Mouse (Mus musculus) CH12.LX (cell line): ENCODE measurements at regions not wholly inside any gene's neighbourhood (a gene's known extent, or its start where the extent isn't known, plus 50 kb on each side); places are given as distances from the start of the nearest gene placed in this dataset.

Experiments
- DNase-seq: peaks from one replicate; pipeline ENCODE4 v3.0.0-alpha.2; 2013; ENCODE audit errors: extremely low read depth
- H3K27ac ChIP-seq: 2 replicates; pipeline ENCODE4 v1.5.1; 2012; ENCODE audit warnings: low read depth, mild to moderate bottlenecking, control low read depth, moderate library complexity; ENCODE audit not compliant: insufficient read depth
- H3K27me3 ChIP-seq: replicated peaks from 2 replicates; pipeline ENCODE3; 2012; ENCODE audit warnings: inconsistent platforms
- H3K36me3 ChIP-seq, 2 experiments: replicated peaks in 1 of 2; 2 replicates each; pipeline versions ENCODE3 to v1.6.1; 2012; ENCODE audit warnings: inconsistent platforms in 1 of 2, low read length in 1 of 2, mild to moderate bottlenecking in 1 of 2, mixed read lengths in 1 of 2, moderate library complexity in 1 of 2; ENCODE audit not compliant: control insufficient read depth in 1 of 2, insufficient read depth in 1 of 2
- H3K4me1 ChIP-seq, 2 experiments: 2 replicates each; pipeline ENCODE4 v1.6.1; 2012; ENCODE audit warnings: inconsistent platforms in 1 of 2, moderate library complexity in 1 of 2; ENCODE audit not compliant: insufficient read depth in 2 of 2, control insufficient read depth in 1 of 2
- H3K4me2 ChIP-seq: 2 replicates; pipeline ENCODE4 v1.6.1; 2012; ENCODE audit warnings: low read depth, mild to moderate bottlenecking, control low read depth; ENCODE audit not compliant: poor library complexity, insufficient read depth, severe bottlenecking
- H3K4me3 ChIP-seq, 3 experiments: fragments of 150-350 bp in 1 of 3; sonication (generic) in 1 of 3; replicated peaks in 1 of 3; 2 replicates each; pipeline versions ENCODE3 to v1.5.1; 2011 to 2012; ENCODE audit warnings: low read depth in 2 of 3, low read length in 2 of 3, mild to moderate bottlenecking in 2 of 3, moderate library complexity in 2 of 3, control low read depth in 1 of 3, improper control_type of control experiment in 1 of 3, inconsistent platforms in 1 of 3, mixed read lengths in 1 of 3; ENCODE audit not compliant: poor library complexity in 1 of 3
- H3K79me2 ChIP-seq: replicated peaks from 2 replicates; pipeline ENCODE4 v1.6.1; 2012; ENCODE audit warnings: mild to moderate bottlenecking, moderate library complexity; ENCODE audit not compliant: control insufficient read depth, poor library complexity, insufficient read depth, severe bottlenecking; ENCODE audit errors: extremely low read depth
- H3K9ac ChIP-seq: 2 replicates; pipeline ENCODE4 v1.6.1; 2012; ENCODE audit warnings: low read depth, mild to moderate bottlenecking, control low read depth, moderate library complexity; ENCODE audit not compliant: insufficient read depth
- H3K9me3 ChIP-seq: replicated peaks from 2 replicates; pipeline ENCODE3; 2012; ENCODE audit warnings: low read length, inconsistent platforms, mixed read lengths
- CHD2 ChIP-seq: IDR thresholded peaks from 2 replicates; pipeline ENCODE4 v1.6.1; 2011; ENCODE audit warnings: low read length, improper control_type of control experiment
- CTCF ChIP-seq, 2 experiments: IDR thresholded peaks in 1 of 2; conservative IDR thresholded peaks in 1 of 2; 2 replicates each; pipeline ENCODE4 v1.5.1; 2011 to 2012; ENCODE audit warnings: low read depth in 2 of 2, low read length in 2 of 2, improper control_type of control experiment in 1 of 2, inconsistent platforms in 1 of 2, mild to moderate bottlenecking in 1 of 2, moderate library complexity in 1 of 2
- E2F4 ChIP-seq: IDR thresholded peaks from 2 replicates; pipeline ENCODE4 v1.6.1; 2011; ENCODE audit warnings: low read depth, low read length, improper control_type of control experiment; ENCODE audit not compliant: insufficient replicate concordance
- EP300 ChIP-seq: IDR thresholded peaks from 2 replicates; pipeline ENCODE4 v1.6.1; 2011; ENCODE audit warnings: low read length, improper control_type of control experiment
- KAT2A ChIP-seq: IDR thresholded peaks from 2 replicates; pipeline ENCODE4 v1.6.1; 2012; ENCODE audit warnings: low read length, improper control_type of control experiment, inconsistent platforms; ENCODE audit not compliant: insufficient replicate concordance
- MAFK ChIP-seq: IDR thresholded peaks from 2 replicates; pipeline ENCODE4 v1.6.1; 2011; ENCODE audit warnings: low read length, improper control_type of control experiment; ENCODE audit not compliant: insufficient replicate concordance
- MAX ChIP-seq: IDR thresholded peaks from 2 replicates; pipeline ENCODE4 v1.6.1; 2011; ENCODE audit warnings: low read length, improper control_type of control experiment
- MEF2A ChIP-seq: IDR thresholded peaks from 2 replicates; pipeline ENCODE4 v1.6.1; 2014; ENCODE audit warnings: low read depth, mild to moderate bottlenecking, inconsistent platforms, low read length, improper control_type of control experiment, borderline replicate concordance
- NELFE ChIP-seq: IDR thresholded peaks from 2 replicates; pipeline ENCODE4 v1.6.1; 2011; ENCODE audit warnings: low read depth, low read length, improper control_type of control experiment
- NRF1 ChIP-seq: IDR thresholded peaks from 2 replicates; pipeline ENCODE4 v1.6.1; 2014; ENCODE audit warnings: low read depth, mild to moderate bottlenecking, inconsistent platforms, low read length, improper control_type of control experiment, moderate library complexity
- PAX5 ChIP-seq: IDR thresholded peaks from 2 replicates; pipeline ENCODE4 v1.6.1; 2012; ENCODE audit warnings: low read length, inconsistent platforms, mixed read lengths
- POLR2AphosphoS2 ChIP-seq: IDR thresholded peaks from 2 replicates; pipeline ENCODE4 v1.6.1; 2011; ENCODE audit warnings: low read depth, low read length, improper control_type of control experiment
- RCOR1 ChIP-seq: conservative IDR thresholded peaks from 2 replicates; pipeline ENCODE4 v1.6.1; 2012; ENCODE audit warnings: low read depth, mild to moderate bottlenecking, inconsistent platforms, low read length, improper control_type of control experiment
- SIN3A ChIP-seq: IDR thresholded peaks from 2 replicates; pipeline ENCODE4 v1.6.1; 2012; ENCODE audit warnings: low read length, improper control_type of control experiment, inconsistent platforms
- TCF12 ChIP-seq: IDR thresholded peaks from 2 replicates; pipeline ENCODE4 v1.6.1; 2014; ENCODE audit warnings: low read depth, mild to moderate bottlenecking, inconsistent platforms, low read length, improper control_type of control experiment
- UBTF ChIP-seq: IDR thresholded peaks from 2 replicates; pipeline ENCODE4 v1.6.1; 2012; ENCODE audit warnings: low read depth, mild to moderate bottlenecking, inconsistent platforms, low read length, improper control_type of control experiment, moderate library complexity
- USF2 ChIP-seq: conservative IDR thresholded peaks from 2 replicates; pipeline ENCODE4 v1.6.1; 2011; ENCODE audit warnings: low read depth, low read length, improper control_type of control experiment
- ZMIZ1 ChIP-seq: IDR thresholded peaks from 2 replicates; pipeline ENCODE4 v1.6.1; 2012; ENCODE audit warnings: low read depth, mild to moderate bottlenecking, inconsistent platforms, low read length, improper control_type of control experiment
- dilution Hi-C: fragments of 300-500 bp; cut with MboI; formaldehyde crosslinking; loops from 2 replicates; pipeline ENCODE4 v1.14.3; 2020; ENCODE audit warnings: low sequenced_read_pairs; ENCODE audit not compliant: extremely low pct_unique_long_range_greater_than_20kb, extremely low pct_ligation_motif_present
- in situ Hi-C: fragments of 300-500 bp; cut with MboI; formaldehyde crosslinking; loops from 3 replicates; pipeline ENCODE4 v1.14.3; 2019; ENCODE audit warnings: low sequenced_read_pairs, low pct_ligation_motif_present, low pct_unique_long_range_greater_than_20kb, mixed read lengths

DNA sequence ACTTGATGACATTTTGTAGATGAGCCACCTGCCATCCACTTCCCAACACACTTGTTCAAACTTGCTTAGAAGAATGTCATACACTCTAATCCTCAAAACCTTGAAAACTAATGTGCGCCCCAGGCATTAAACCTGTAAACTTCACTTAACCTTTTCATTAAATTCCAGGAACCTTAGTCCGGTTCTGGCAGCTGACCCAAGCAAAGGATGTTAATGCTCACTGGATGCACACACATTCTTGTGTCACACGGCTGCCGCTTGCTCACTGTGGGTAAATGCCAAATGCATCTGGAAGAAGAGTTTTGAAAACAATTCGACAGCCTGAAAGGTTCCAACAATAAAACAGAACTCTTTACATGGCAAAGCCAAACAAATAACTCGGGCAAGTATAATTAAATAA, 235.0 kb upstream of the BC052040 start:
- in situ Hi-C loops = no loop called here

GRCm38 (mm10) chr2:115348263-115348662, 233.3 kb upstream of the BC052040 start:
- Histone ChIP-seq H3K27ac (no peak overlapping the region), H3K4me3 (no peak overlapping the region), H3K4me1 (no peaks in the 10 kb centered on the region)
- TF ChIP-seq CTCF (conservative IDR thresholded peaks at IDR 0.05 in 1 of 2, IDR thresholded peaks at IDR 0.05 in 1 of 2; ENCODE audit: low read depth in 2 of 2, low read length in 2 of 2) = no peak
- no peak for TF ChIP-seq ZMIZ1
- no peak for TF ChIP-seq USF2
- no peak for TF ChIP-seq SIN3A
- no peak for TF ChIP-seq TCF12
- no peak for TF ChIP-seq KAT2A
- TF ChIP-seq E2F4 = no peak
- TF ChIP-seq UBTF = no peak
- no peak for TF ChIP-seq MAX
- no peak for TF ChIP-seq RCOR1
- no peak for TF ChIP-seq MEF2A
- no peak for TF ChIP-seq POLR2AphosphoS2
- no peak for TF ChIP-seq NRF1
- TF ChIP-seq, all 38 proteins: peak for 0
- H3K27me3 ChIP-seq = no peaks in the 10 kb centered on the region
- DNase-seq = no peak
- dilution Hi-C loops (no loop called here), in situ Hi-C loops (no loop called here)
- H3K4me2 ChIP-seq = no peak overlapping the region
- no peak overlapping the region for H3K9ac ChIP-seq
- no peaks in the 10 kb centered on the region for H3K36me3 ChIP-seq
- H3K79me2 ChIP-seq = no peaks in the 10 kb centered on the region
- no peaks in the 10 kb centered on the region for H3K9me3 ChIP-seq

More for the DNA sequence above, 235.0 kb upstream of the BC052040 start:
- no peak overlapping the region for H3K27ac ChIP-seq
- no peak for DNase-seq
- no peaks in the 10 kb centered on the region for H3K4me1 ChIP-seq
- dilution Hi-C loops = no loop called here
- no peak overlapping the region for H3K4me3 ChIP-seq
- no peaks in the 10 kb centered on the region for H3K36me3 ChIP-seq
- H3K4me2 ChIP-seq = no peak overlapping the region
- no peaks in the 10 kb centered on the region for H3K9me3 ChIP-seq
- H3K27me3 ChIP-seq = no peaks in the 10 kb centered on the region
- H3K9ac ChIP-seq = no peak overlapping the region
- no peak for TF ChIP-seq RCOR1
- no peak for TF ChIP-seq PAX5
- no peak for TF ChIP-seq ZMIZ1
- no peak for TF ChIP-seq CHD2
- no peak for TF ChIP-seq SIN3A
- TF ChIP-seq EP300 = no peak
- no peak for TF ChIP-seq NELFE
- TF ChIP-seq MAFK = no peak
- H3K79me2 ChIP-seq = no peaks in the 10 kb centered on the region
